Mouse (Mus musculus) neural tube, embryonic 12.5 days (tissue): Measurements from ENCODE around the gene Snrpa. TPM values are rescaled to one million over a fixed set of nuclear protein-coding genes. Genes with fewer than 3 reads are reported as not detected.

Experiments used
- ATAC-seq: fragments of 200-750 bp; cut with Nextera tagmentation; 2 replicates; pipeline ENCODE4 v1.8.0; 2017; ENCODE audit warnings: low read depth, mild to moderate bottlenecking, moderate TSS enrichment, moderate library complexity; ENCODE audit not compliant: low FRiP score
- H3K27ac ChIP-seq: fragments of 300-500 bp; sonication (generic); 2 replicates; pipeline ENCODE4 v1.5.1; 2016
- H3K27me3 ChIP-seq: fragments of 300-500 bp; sonication (generic); replicated peaks from 2 replicates; pipeline ENCODE4 v1.6.1; 2016; ENCODE audit warnings: mild to moderate bottlenecking
- H3K36me3 ChIP-seq: fragments of 300-500 bp; sonication (generic); 2 replicates; pipeline ENCODE4 v1.6.1; 2016; ENCODE audit warnings: mild to moderate bottlenecking
- H3K4me1 ChIP-seq: fragments of 300-500 bp; sonication (generic); 2 replicates; pipeline ENCODE4 v1.6.1; 2016
- H3K4me2 ChIP-seq: fragments of 300-500 bp; sonication (generic); replicated peaks from 2 replicates; pipeline ENCODE4 v1.6.1; 2016; ENCODE audit warnings: mild to moderate bottlenecking
- H3K4me3 ChIP-seq: fragments of 300-500 bp; sonication (generic); 2 replicates; pipeline ENCODE4 v1.5.1; 2016
- H3K9ac ChIP-seq: fragments of 300-500 bp; sonication (generic); 2 replicates; pipeline ENCODE4 v1.6.1; 2016; ENCODE audit warnings: mild to moderate bottlenecking
- H3K9me3 ChIP-seq: fragments of 300-500 bp; sonication (generic); 2 replicates; pipeline ENCODE4 v1.6.1; 2016; ENCODE audit warnings: mild to moderate bottlenecking
- WGBS: fragments of 180-500 bp; shearing (Covaris S2); methylation state at CpG from one replicate; pipeline ENCODE4 v1.1.7; 2016; 5-methylcytosine and 5-hydroxymethylcytosine counted together
- microRNA counts: library from miRNA; unstranded; fragments of <30 nt; microRNA quantifications from one replicate; lab custom pipeline; 2017
- microRNA-seq: library from miRNA; unstranded; fragments of <30 nt; microRNA quantifications from one replicate; pipeline ENCODE4, GENCODE M21; 2017
- polyA plus RNA-seq: library from polyadenylated mRNA; unstranded; fragments of >200 nt; fragmentation: Nextera tagmentation; extraction: Ambion mirVana; gene quantifications from 2 replicates; pipeline ENCODE4 v1.2.1, GENCODE M21; 2016

Gene Snrpa
- polyA plus RNA-seq, 1 experiment from 2014 or later, result 260 TPM

GRCm38 (mm10) chr7:27162780-27163449, 33.2 kb downstream of the Snrpa start:
- 0 out of 2 replicates have a peak overlapping the region, but pooled peaks have one; percentile 9 for H3K4me3 ChIP-seq
- H3K4me1 ChIP-seq, result peaks cover 66% of the 10 kb centered on the region
- H3K27ac ChIP-seq, result no peak overlapping the region
- 88% methylated on average over 5 of the region's 5 CpGs for WGBS
- no peaks in the 10 kb centered on the region for H3K9me3 ChIP-seq
- peak overlapping the region; percentile 77 for H3K4me2 ChIP-seq
- peaks cover 53% of the 10 kb centered on the region for H3K36me3 ChIP-seq
- no peak for ATAC-seq
- peak overlapping the region; percentile 90 for H3K9ac ChIP-seq
- no peaks in the 10 kb centered on the region for H3K27me3 ChIP-seq

- peaks cover 58% of the 10 kb centered on the region for H3K4me1 ChIP-seq
- 88% methylated on average over 4 of the region's 4 CpGs for WGBS
- no peak overlapping the region for H3K4me3 ChIP-seq
- peak overlapping the region; percentile 21; the same call in 1 of the 2 replicates for H3K9ac ChIP-seq
- peaks cover 62% of the 10 kb centered on the region for H3K36me3 ChIP-seq
- ATAC-seq, result no peak
- no peaks in the 10 kb centered on the region for H3K9me3 ChIP-seq
- peak overlapping the region; percentile 77 for H3K4me2 ChIP-seq
- H3K27ac ChIP-seq, result no peak overlapping the region
- no peaks in the 10 kb centered on the region for H3K27me3 ChIP-seq
These were observed 34.3 kb downstream of the Snrpa start for GRCm38 (mm10) chr7:27161744-27162143.

DNA sequence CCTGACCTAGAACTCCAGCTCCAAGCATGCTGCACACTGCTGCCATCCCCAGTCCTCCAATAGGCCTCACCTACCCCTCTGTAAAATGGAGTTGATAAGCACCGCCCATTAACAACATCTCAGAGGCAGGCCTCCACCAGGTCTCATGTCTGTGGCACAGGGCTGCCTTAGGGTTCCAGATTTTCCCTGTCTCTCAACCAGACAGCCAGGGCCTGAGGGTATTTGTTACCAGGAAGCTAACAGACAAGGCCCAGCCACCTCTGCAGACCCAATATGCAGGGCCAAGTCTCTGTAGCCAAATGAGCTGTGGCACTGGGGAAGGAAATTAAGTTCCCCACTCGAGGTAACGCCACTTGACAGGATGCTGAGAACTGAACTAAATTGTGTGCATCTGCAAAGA, 35.1 kb downstream of the Snrpa start:
- Histone ChIP-seq H3K36me3 (peaks cover 62% of the 10 kb centered on the region), H3K9ac (no peak overlapping the region), H3K27ac (no peak overlapping the region), H3K4me3 (no peak overlapping the region), H3K27me3 (no peaks in the 10 kb centered on the region), H3K9me3 (no peaks in the 10 kb centered on the region), H3K4me1 (peaks cover 58% of the 10 kb centered on the region), H3K4me2 (no peak overlapping the region)
- ATAC-seq, result no peak
- WGBS, result 89% methylated on average over 3 of the region's 3 CpGs

- H3K9me3 ChIP-seq, result no peaks in the 10 kb centered on the region
- peak; percentile 88 for ATAC-seq
- no peak overlapping the region for H3K4me2 ChIP-seq
- peaks cover 49% of the 10 kb centered on the region for H3K4me1 ChIP-seq
- no peak overlapping the region for H3K4me3 ChIP-seq
- peaks cover 58% of the 10 kb centered on the region for H3K36me3 ChIP-seq
- H3K27ac ChIP-seq, result no peak overlapping the region
- 23% methylated on average over 8 of the region's 8 CpGs for WGBS
- H3K9ac ChIP-seq, result no peak overlapping the region
- no peaks in the 10 kb centered on the region for H3K27me3 ChIP-seq
These were observed 36.2 kb downstream of the Snrpa start for GRCm38 (mm10) chr7:27159882-27160281.

- Histone ChIP-seq H3K9ac (no peak overlapping the region), H3K4me1 (peaks cover 43% of the 10 kb centered on the region), H3K4me3 (no peak overlapping the region), H3K9me3 (no peaks in the 10 kb centered on the region), H3K27ac (no peak overlapping the region), H3K36me3 (peaks cover 52% of the 10 kb centered on the region), H3K27me3 (no peaks in the 10 kb centered on the region), H3K4me2 (no peak overlapping the region)
- no peak for ATAC-seq
- 94% methylated on average over 6 of the region's 6 CpGs for WGBS
These were observed 36.8 kb downstream of the Snrpa start for GRCm38 (mm10) chr7:27159256-27159655.

DNA sequence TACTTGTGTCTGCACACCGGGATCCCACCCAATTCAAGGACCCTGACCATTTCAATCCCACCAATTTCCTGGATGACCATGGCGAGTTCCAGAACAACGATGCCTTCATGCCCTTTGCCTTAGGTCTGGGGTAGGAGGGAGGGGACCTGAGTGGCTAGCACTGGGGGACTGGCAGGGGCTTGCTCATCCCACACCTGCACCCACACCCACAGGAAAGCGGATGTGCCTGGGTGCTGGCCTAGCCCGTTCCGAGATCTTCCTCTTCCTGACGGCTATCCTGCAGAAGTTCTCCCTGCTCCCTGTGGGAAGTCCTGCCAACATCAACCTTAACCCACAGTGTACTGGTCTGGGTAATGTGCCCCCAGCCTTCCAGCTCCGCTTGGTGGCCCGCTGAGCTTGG, 37.9 kb downstream of the Snrpa start:
- 93% methylated on average over 9 of the region's 9 CpGs for WGBS
- H3K9me3 ChIP-seq, result no peaks in the 10 kb centered on the region

DNA sequence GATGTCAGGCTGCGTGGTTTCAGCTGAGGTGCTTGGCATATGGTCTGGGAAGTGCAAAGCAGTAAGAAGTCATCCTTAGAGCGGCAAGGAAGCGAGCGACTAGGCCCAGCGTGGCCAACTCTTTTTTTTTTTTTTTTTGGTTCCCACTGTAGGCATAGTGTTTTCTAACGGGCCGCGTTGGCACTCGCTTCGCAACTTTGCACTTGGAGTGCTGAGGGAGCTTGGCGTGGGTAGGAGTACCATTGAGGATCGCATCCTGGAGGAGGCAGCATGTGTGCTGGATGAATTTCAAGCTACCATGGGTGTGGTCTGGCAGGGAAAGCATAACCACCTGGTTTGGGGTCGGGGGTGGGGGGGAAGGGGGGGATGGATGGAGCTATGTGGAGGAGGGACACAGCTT, 40.1 kb downstream of the Snrpa start:
- Histone ChIP-seq H3K4me1 (peaks cover 11% of the 10 kb centered on the region; the same call in 1 of the 2 replicates), H3K9me3 (no peaks in the 10 kb centered on the region), H3K27ac (no peak overlapping the region), H3K27me3 (no peaks in the 10 kb centered on the region), H3K36me3 (peaks cover 28% of the 10 kb centered on the region), H3K9ac (no peak overlapping the region), H3K4me3 (no peak overlapping the region), H3K4me2 (no peak overlapping the region)
- no peak for ATAC-seq
- 83% methylated on average over 13 of the region's 13 CpGs for whole genome bisulfite sequencing

More for the DNA sequence above, 37.9 kb downstream of the Snrpa start:
- Histone ChIP-seq H3K4me2 (no peak overlapping the region), H3K4me3 (no peak overlapping the region), H3K9ac (no peak overlapping the region), H3K36me3 (peaks cover 42% of the 10 kb centered on the region), H3K27me3 (no peaks in the 10 kb centered on the region), H3K4me1 (peaks cover 32% of the 10 kb centered on the region), H3K27ac (no peak overlapping the region)
- no peak for ATAC-seq

DNA sequence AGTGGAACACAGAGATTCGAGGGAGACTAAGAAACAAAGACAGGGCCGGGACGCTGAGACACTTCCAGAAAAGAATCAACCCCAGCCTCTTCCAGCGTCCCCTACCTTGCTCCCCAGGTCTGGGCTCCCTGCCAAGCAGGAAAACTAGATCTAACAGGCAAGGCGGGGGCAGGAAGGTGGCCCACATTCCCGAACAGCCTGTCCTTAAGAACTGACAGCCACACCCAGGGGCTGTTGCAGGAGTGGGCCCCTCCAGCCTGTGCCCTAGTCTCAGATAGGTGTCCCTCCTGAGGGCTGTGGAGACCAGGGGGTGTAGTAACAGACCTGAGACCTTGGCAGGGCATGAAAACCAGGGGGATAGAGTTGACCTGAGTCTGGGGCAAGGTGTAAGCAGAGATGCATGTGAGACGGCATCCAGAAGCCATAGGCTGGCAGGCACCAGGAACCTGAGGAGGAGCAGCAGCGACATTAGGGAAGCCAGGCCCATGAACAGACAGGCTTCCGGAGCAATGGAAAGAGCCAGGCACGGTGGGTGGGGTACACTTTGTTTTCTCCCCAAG, 42.8 kb downstream of the Snrpa start, which contains the start of gene Cyp2t4:
Cyp2t4 (plus strand) TSS at position 510 of the 560 bp plus-strand sequence.
- no peak for ATAC-seq
- no peak within 1 kb of the TSS for H3K4me3 ChIP-seq
- no peak within 1 kb of the TSS for H3K4me2 ChIP-seq
- no peak within 1 kb of the TSS for H3K9ac ChIP-seq
- H3K27ac ChIP-seq, result no peak within 1 kb of the TSS
- no peaks in the 10 kb centered on the region for H3K27me3 ChIP-seq
- H3K4me1 ChIP-seq, result no peaks in the 10 kb centered on the region
- H3K9me3 ChIP-seq, result no peaks in the 10 kb centered on the region
- 83% methylated on average over 10 of the region's 10 CpGs for WGBS
- H3K36me3 ChIP-seq, result peaks cover 13% of the 10 kb centered on the region

MicroRNAs encoded within 50 kb of the gene (microRNA counts, 519-probe panel; counts per million panel counts)
- microRNA mmu-miR-1191 (lab: Ali Mortazavi, UCI), result 342 counts per million, percentile 67 among the panel's probes with 10 or more counts

Small RNA genes within 50 kb of the gene (microRNA-seq; reads per million reads assigned to microRNA genes)
- gene Mir1191 (7.9 reads per million, percentile 20 among the genes with 10 or more reads in this experiment), gene Mir3101 (not detected)

Other genes with a start within 250 kb of the Snrpa start
- gene Cyp2a12, start 167.2 kb downstream of the Snrpa start, polyA plus RNA-seq, result not detected in 2 replicates
- gene Cyp2f2, start 76.4 kb downstream of the Snrpa start, polyA plus RNA-seq, result not detected in 2 replicates
- gene Cyp2t4, start 42.6 kb downstream of the Snrpa start, polyA plus RNA-seq, result 0.11 and 0.15 TPM in 2 replicates
- 99.6 TPM in 2 replicates for gene Egln2, start 29.5 kb downstream of the Snrpa start, polyA plus RNA-seq
- 97.7 and 100 TPM in 2 replicates for gene Rab4b, start 17.4 kb downstream of the Snrpa start, polyA plus RNA-seq
- gene Gm21983, start 15.2 kb downstream of the Snrpa start, polyA plus RNA-seq, result 0.42 TPM in 2 replicates
- 4.8 and 5.8 TPM in 2 replicates for gene Mia, start 15.1 kb downstream of the Snrpa start, polyA plus RNA-seq
- gene BC024978, start 490 bp downstream of the Snrpa start, polyA plus RNA-seq, result 3.7 TPM in 2 replicates
- gene Itpkc, start 32.4 kb upstream of the Snrpa start, polyA plus RNA-seq, result 8.2 and 10.4 TPM in 2 replicates
- 19.5 and 20.5 TPM in 2 replicates for gene Coq8b, start 36.8 kb upstream of the Snrpa start, polyA plus RNA-seq
- 62.3 and 67.8 TPM in 2 replicates for gene Numbl, start 62.2 kb upstream of the Snrpa start, polyA plus RNA-seq
- gene Ltbp4, start 141.4 kb upstream of the Snrpa start, polyA plus RNA-seq, result 6.1 and 9.9 TPM in 2 replicates
- 68.6 and 68.9 TPM in 2 replicates for gene Shkbp1, start 159.7 kb upstream of the Snrpa start, polyA plus RNA-seq
- 0.40 TPM in 1 of 2 replicates, not detected in the other for gene Gm20479, start 161.1 kb upstream of the Snrpa start, polyA plus RNA-seq